Mouse (Mus musculus) midbrain, embryonic 10.5 days (tissue): ENCODE data around the gene Gm19345. TPM values are rescaled to one million over a fixed set of nuclear protein-coding genes. Genes with fewer than 3 reads are reported as not detected.

Source experiments
- DNase-seq: peaks from one replicate; pipeline ENCODE4 v3.0.0-alpha.2; 2017; ENCODE audit warnings: low spot score
- H3K27ac ChIP-seq: fragments of 300-500 bp; sonication (generic); replicated peaks from 2 replicates; pipeline ENCODE4 v1.5.1; 2016; ENCODE audit warnings: mild to moderate bottlenecking
- H3K27me3 ChIP-seq: fragments of 300-500 bp; sonication (generic); 2 replicates; pipeline ENCODE4 v1.6.1; 2016; ENCODE audit warnings: low read depth, mild to moderate bottlenecking; ENCODE audit not compliant: poor library complexity, severe bottlenecking
- H3K36me3 ChIP-seq: fragments of 300-500 bp; sonication (generic); 2 replicates; pipeline ENCODE4 v1.6.1; 2016; ENCODE audit warnings: mild to moderate bottlenecking, moderate library complexity
- H3K4me1 ChIP-seq: fragments of 300-500 bp; sonication (generic); 2 replicates; pipeline ENCODE4 v1.6.1; 2016
- H3K4me3 ChIP-seq: fragments of 300-500 bp; sonication (generic); 2 replicates; pipeline ENCODE4 v1.5.1; 2016; ENCODE audit warnings: mild to moderate bottlenecking, moderate library complexity
- H3K9me3 ChIP-seq: fragments of 300-500 bp; sonication (generic); replicated peaks from 2 replicates; pipeline ENCODE4 v1.6.1; 2016; ENCODE audit warnings: mild to moderate bottlenecking
- WGBS: fragments of 180-500 bp; shearing (Covaris S2); methylation state at CpG from one replicate; pipeline ENCODE4 v1.1.7; 2016; 5-methylcytosine and 5-hydroxymethylcytosine counted together
- polyA plus RNA-seq: library from polyadenylated mRNA; unstranded; fragments of >200 nt; fragmentation: Nextera tagmentation; extraction: Ambion mirVana; gene quantifications from 2 replicates; pipeline ENCODE4 v1.2.1, GENCODE M21; 2016

Gene Gm19345
- polyA plus RNA-seq, 1 experiment from 2014 or later: not detected

- H3K4me1 ChIP-seq: no peaks in the 10 kb centered on the region
- H3K27me3 ChIP-seq: no peaks in the 10 kb centered on the region
- H3K27ac ChIP-seq: no peak within 1 kb of the TSS
- no peak within 1 kb of the TSS for H3K4me3 ChIP-seq
- H3K9me3 ChIP-seq: no peaks in the 10 kb centered on the region; the same call in 1 of the 2 replicates
- H3K36me3 ChIP-seq: no peaks in the 10 kb centered on the region
- DNase-seq: no peak
- 82% methylated on average over 9 of the region's 9 CpGs for WGBS
These were observed 9.4 kb downstream of the Gm19345 start, which contains the start of gene Ceacam16 for GRCm38 (mm10) chr7:19861199-19861598. TSS of gene Ceacam16 (minus strand) at chr7:19861299.

- Histone ChIP-seq H3K36me3 (no peaks in the 10 kb centered on the region), H3K27ac (no peak overlapping the region), H3K4me3 (no peak overlapping the region), H3K9me3 (peaks cover 8% of the 10 kb centered on the region; the same call in 1 of the 2 replicates), H3K4me1 (no peaks in the 10 kb centered on the region), H3K27me3 (no peaks in the 10 kb centered on the region)
- no peak for DNase-seq
- 40% methylated on average over 2 of the region's 2 CpGs for WGBS
These were observed 12.4 kb downstream of the Gm19345 start for GRCm38 (mm10) chr7:19864241-19864640.

- H3K27ac ChIP-seq: no peak overlapping the region
- H3K36me3 ChIP-seq: no peaks in the 10 kb centered on the region
- H3K9me3 ChIP-seq: peaks cover 8% of the 10 kb centered on the region; the same call in 1 of the 2 replicates
- DNase-seq: no peak
- no peak overlapping the region for H3K4me3 ChIP-seq
- no peaks in the 10 kb centered on the region for H3K27me3 ChIP-seq
- no peaks in the 10 kb centered on the region for H3K4me1 ChIP-seq
- WGBS: 82% methylated on average over 8 of the region's 8 CpGs
These were observed 13.6 kb downstream of the Gm19345 start for GRCm38 (mm10) chr7:19865246-19866036.

GRCm38 (mm10) chr7:19866490-19866889 is 14.7 kb downstream of the Gm19345 start:
- 93% methylated on average over 6 of the region's 6 CpGs for WGBS
- H3K4me1 ChIP-seq: no peaks in the 10 kb centered on the region
- no peak overlapping the region for H3K27ac ChIP-seq
- H3K9me3 ChIP-seq: peaks cover 8% of the 10 kb centered on the region; the same call in 1 of the 2 replicates
- H3K36me3 ChIP-seq: no peaks in the 10 kb centered on the region
- H3K27me3 ChIP-seq: no peaks in the 10 kb centered on the region
- no peak overlapping the region for H3K4me3 ChIP-seq
- no peak for DNase-seq

- DNase-seq: no peak
- WGBS: 90% methylated on average over 16 of the region's 16 CpGs
- H3K27ac ChIP-seq: no peak overlapping the region
- H3K4me3 ChIP-seq: no peak overlapping the region
- peaks cover 8% of the 10 kb centered on the region; the same call in 1 of the 2 replicates for H3K9me3 ChIP-seq
- H3K36me3 ChIP-seq: no peaks in the 10 kb centered on the region
- H3K4me1 ChIP-seq: no peaks in the 10 kb centered on the region
- H3K27me3 ChIP-seq: no peaks in the 10 kb centered on the region
These were observed 16.1 kb downstream of the Gm19345 start for GRCm38 (mm10) chr7:19867751-19868399.

GRCm38 (mm10) chr7:19871137-19871621 is 19.4 kb downstream of the Gm19345 start:
- Histone ChIP-seq H3K9me3 (peaks cover 11% of the 10 kb centered on the region; the same call in 1 of the 2 replicates), H3K4me1 (no peaks in the 10 kb centered on the region), H3K27me3 (no peaks in the 10 kb centered on the region), H3K4me3 (no peak overlapping the region), H3K36me3 (no peaks in the 10 kb centered on the region), H3K27ac (no peak overlapping the region)
- DNase-seq: no peak
- WGBS: 75% methylated on average over 10 of the region's 10 CpGs

GRCm38 (mm10) chr7:19871943-19872601 is 20.3 kb downstream of the Gm19345 start:
- H3K9me3 ChIP-seq: peaks cover 8% of the 10 kb centered on the region; the same call in 1 of the 2 replicates
- H3K36me3 ChIP-seq: no peaks in the 10 kb centered on the region
- no peak for DNase-seq
- 40% methylated on average over 5 of the region's 5 CpGs for WGBS
- H3K4me3 ChIP-seq: no peak overlapping the region
- H3K27me3 ChIP-seq: no peaks in the 10 kb centered on the region
- no peak overlapping the region for H3K27ac ChIP-seq
- H3K4me1 ChIP-seq: no peaks in the 10 kb centered on the region

- Histone ChIP-seq H3K36me3 (no peaks in the 10 kb centered on the region), H3K27ac (no peak overlapping the region), H3K4me3 (no peak overlapping the region), H3K9me3 (0 out of 2 replicates have a peak, but pooled peaks cover 3% of the 10 kb centered on the region), H3K4me1 (no peaks in the 10 kb centered on the region), H3K27me3 (no peaks in the 10 kb centered on the region)
- 54% methylated on average over 13 of the region's 13 CpGs for WGBS
- peak; percentile 30 for DNase-seq
These were observed 24.3 kb downstream of the Gm19345 start for GRCm38 (mm10) chr7:19875948-19876682.

- WGBS: 57% methylated on average over 14 of the region's 14 CpGs
- Histone ChIP-seq H3K36me3 (no peaks in the 10 kb centered on the region), H3K27me3 (no peaks in the 10 kb centered on the region), H3K4me1 (no peaks in the 10 kb centered on the region), H3K27ac (no peak overlapping the region), H3K9me3 (0 out of 2 replicates have a peak, but pooled peaks cover 3% of the 10 kb centered on the region), H3K4me3 (no peak overlapping the region)
- peak; percentile 15 for DNase-seq
These were observed 25.1 kb downstream of the Gm19345 start for GRCm38 (mm10) chr7:19876781-19877425.

GRCm38 (mm10) chr7:19880754-19881153 is 29.0 kb downstream of the Gm19345 start:
- no peak for DNase-seq
- Histone ChIP-seq H3K9me3 (peaks cover 26% of the 10 kb centered on the region), H3K27me3 (no peaks in the 10 kb centered on the region), H3K4me1 (no peaks in the 10 kb centered on the region), H3K4me3 (no peak overlapping the region), H3K27ac (no peak overlapping the region), H3K36me3 (no peaks in the 10 kb centered on the region)
- WGBS: 81% methylated on average over 8 of the region's 8 CpGs

GRCm38 (mm10) chr7:19887849-19888248 is 36.0 kb downstream of the Gm19345 start, which contains the start of gene Ceacam19:
TSS of gene Ceacam19 (minus strand) at chr7:19887965.
- H3K27me3 ChIP-seq: no peaks in the 10 kb centered on the region
- no peak within 1 kb of the TSS for H3K4me3 ChIP-seq
- no peak within 1 kb of the TSS for H3K27ac ChIP-seq
- peaks cover 58% of the 10 kb centered on the region for H3K9me3 ChIP-seq
- H3K36me3 ChIP-seq: no peaks in the 10 kb centered on the region
- WGBS: 78% methylated on average over 7 of the region's 7 CpGs
- H3K4me1 ChIP-seq: no peaks in the 10 kb centered on the region
- no peak for DNase-seq
